Mouse (Mus musculus) erythroblast, embryonic 14.5 days (primary cell): ENCODE results near the gene Inf2.

ENCODE experiments used
- GATA1 ChIP-seq: IDR thresholded peaks from 2 replicates; pipeline ENCODE4 v1.6.1; 2012; ENCODE audit warnings: low read length, inconsistent platforms, mixed read lengths
- TAL1 ChIP-seq: IDR thresholded peaks from 3 replicates; pipeline ENCODE4 v1.6.1; 2012; ENCODE audit warnings: low read length, inconsistent platforms, mixed read lengths

- TF ChIP-seq GATA1, result no peak
- TF ChIP-seq TAL1, result no peak
These were observed 37.9 kb downstream of the Inf2 start for GRCm38 (mm10) chr12:112626455-112626854.
